Mouse (Mus musculus) lung, adult 2 months (tissue): ENCODE results near the gene Mapk8ip3.

Source experiments
- CTCF ChIP-seq: fragments of 200-500 bp; IDR thresholded peaks from 2 replicates; pipeline ENCODE4 v1.5.1; 2011; ENCODE audit warnings: mild to moderate bottlenecking, low read length, control low read depth; ENCODE audit not compliant: insufficient read depth
- POLR2A ChIP-seq: fragments of 200-500 bp; IDR thresholded peaks from 2 replicates; pipeline ENCODE4 v1.6.1; 2011; ENCODE audit warnings: low read depth, mild to moderate bottlenecking, control low read depth, low read length, borderline replicate concordance; ENCODE audit errors: extremely low read depth

DNA sequence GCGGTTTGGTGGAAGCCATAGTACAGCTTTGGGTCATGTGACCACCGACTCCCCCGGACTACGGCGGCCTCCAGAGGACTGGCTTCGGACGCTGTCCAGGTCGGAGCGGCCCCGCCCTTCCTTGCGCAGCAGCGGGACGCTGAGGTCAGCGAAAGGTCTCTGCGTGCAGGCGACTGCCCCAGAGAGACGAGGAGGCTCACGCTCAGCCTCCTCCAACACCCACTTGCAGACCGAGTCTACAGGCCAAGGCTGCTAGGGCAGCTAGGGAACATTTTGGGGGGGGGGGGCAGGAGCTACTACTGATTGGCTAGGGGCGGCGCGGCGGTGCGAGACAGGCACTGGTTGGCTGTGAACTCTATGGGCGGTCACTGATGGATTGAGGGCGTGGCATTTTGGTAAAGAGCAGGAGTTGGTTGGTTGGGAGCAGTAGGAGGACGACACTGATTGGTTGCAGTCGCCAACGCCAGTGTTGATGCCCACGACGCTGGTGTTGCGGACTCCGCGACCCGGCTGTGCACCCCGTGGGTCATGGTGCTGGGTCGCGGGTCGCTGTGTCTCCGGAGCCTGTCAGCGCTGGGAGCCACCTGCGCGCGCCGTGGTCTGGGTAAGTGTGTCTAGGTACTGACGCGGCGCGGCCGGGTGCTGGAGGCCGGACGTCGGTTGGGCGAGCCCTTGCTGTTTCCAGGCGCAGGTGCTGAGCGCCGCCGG lies 86.6 kb downstream of the Mapk8ip3 start, which contains the start of gene Fahd1:
- peak; percentile 64; the same call in 1 of the 2 replicates for TF ChIP-seq POLR2A
- no peak for TF ChIP-seq CTCF
